Mouse (Mus musculus): ENCODE measurements around the gene Map2k4.

DNA sequence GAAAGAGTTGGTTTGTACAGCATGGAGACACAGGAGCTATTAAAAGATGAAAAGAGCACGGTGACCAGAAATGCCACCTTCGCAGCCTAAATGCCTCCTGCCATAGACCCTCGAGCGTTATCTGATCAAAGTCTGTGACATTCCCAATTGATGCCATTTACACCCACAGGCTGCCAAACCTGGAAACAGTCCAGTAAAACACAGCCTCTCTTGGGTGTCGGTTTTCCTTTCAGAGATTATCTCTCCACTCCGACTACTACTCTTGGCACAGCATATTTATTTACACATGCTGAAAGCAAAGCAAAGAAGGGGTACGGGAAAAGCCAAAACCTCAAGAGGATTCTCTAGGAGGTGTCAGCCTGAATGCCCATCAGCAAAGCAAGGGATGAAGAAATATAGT, 136.7 kb downstream of the Map2k4 start:
- TF ChIP-seq CTCF (IDR thresholded peaks at IDR 0.05; ENCODE audit: control insufficient read depth, insufficient read depth, insufficient read length) (no peak), MYOG (IDR thresholded peaks at IDR 0.05; ENCODE audit: control insufficient read depth, extremely low read depth, insufficient read length) (no peak), FOSL1 (IDR thresholded peaks at IDR 0.05; ENCODE audit: insufficient read depth, low read length, poor library complexity, severe bottlenecking) (no peak), USF1 (IDR thresholded peaks at IDR 0.05; ENCODE audit: low read depth) (no peak), CEBPB (IDR thresholded peaks at IDR 0.05; ENCODE audit: low read depth) (no peak), MAX (IDR thresholded peaks at IDR 0.05) (no peak)

All from C2C12 (cell line).